Mouse (Mus musculus): ENCODE measurements around the gene Naf1.

Gene Naf1

DNA sequence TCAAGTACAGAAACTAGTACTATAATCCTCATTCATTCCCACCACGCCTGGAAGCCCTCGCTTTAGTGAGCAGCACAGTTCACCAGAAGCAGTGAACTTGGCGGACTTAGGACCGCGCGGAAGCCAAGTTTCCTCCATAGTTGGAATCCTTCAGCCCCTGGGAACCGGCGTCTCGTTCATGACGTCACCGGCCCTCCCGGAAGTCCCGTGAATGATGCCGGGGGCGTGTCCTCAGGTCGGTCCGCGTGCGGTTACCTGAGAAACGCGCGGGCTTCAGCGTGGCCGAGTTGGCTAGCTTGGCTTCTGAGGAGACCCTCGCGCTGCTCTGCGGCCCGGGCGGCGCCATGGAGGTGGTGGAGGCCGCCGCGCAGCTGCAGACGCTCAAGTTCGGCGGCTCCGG is at the start of gene Naf1:
Naf1 (plus strand) TSS at position 195 of the 400 bp plus-strand sequence.
- DNase-seq = peak; percentile 97

DNA sequence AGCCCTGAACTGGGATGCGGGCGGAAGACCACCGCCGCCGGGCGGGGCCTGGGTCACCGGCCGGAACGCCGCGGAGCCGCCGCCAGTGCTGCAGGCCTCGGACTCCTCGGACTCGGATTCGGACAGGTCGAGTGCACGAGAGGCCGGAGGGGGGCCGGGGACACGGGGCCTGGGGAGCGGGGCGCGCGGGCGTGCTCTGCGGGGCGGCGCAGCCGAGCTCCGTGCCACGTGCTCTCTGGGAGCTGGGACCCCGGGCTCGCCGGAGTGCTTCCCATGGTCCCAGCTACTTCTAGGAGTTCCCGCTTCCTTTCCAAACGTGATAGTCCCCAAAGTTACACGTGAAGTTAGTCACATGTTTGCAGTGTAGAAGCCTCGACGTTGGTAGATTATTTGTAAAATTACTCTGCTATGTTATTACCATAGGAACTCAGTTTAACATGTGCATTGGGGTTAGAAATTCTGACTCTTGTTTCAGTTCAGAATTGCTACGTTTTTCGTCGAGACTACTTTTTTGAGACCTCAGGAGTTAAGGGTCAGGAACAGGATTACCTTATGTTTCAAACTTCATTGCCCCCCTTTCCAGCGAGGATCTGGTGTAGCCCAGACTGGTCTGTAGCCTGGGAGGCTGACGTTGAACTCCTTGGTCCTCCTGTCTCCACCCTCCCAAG is 1.0 kb downstream of the Naf1 start:
- peak; percentile 62 for DNase-seq

DNA sequence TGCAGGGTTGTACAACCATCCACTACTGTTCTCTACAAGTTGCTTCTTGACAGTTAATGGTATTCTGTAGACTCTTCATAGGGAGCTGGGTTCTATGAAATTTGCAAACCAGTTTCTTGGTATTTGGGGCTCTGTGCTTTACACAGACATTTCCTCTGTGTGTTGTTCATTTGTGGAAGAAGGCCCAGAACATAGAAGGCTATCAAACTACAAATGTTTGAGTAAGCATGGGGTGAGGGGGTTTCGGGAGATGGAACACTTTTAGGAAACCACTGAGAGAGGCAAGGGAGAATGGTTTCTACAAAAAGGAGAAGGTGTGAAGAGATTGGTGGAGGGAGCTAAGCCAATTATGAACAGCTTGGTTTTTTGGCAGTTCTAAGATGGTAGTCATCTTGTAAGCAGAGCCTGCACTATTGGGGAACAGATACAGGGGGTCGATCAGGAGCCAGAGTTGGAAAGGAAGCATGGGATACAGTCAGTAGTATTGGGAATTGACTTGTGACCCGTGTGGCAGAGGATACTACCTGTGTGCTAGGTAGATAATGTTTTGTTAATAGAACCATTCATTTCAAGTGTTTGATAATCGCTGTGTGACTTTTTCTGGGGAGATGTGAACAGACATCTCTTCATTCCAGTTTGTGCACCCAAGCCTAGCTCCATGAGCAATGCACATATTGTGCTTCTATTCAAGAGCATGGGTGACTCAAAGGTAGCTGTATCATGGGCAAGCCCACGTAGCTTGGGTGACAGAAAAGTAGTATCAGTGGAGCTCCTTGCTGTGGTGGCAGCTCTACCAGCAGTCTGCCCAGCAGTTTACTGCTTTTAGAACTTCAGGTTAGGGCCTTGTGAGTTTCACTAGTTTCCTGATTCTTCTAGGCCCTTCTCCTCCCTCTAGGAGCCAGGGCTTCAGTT is 1.8 kb downstream of the Naf1 start:
- no peak for DNase-seq

DNA sequence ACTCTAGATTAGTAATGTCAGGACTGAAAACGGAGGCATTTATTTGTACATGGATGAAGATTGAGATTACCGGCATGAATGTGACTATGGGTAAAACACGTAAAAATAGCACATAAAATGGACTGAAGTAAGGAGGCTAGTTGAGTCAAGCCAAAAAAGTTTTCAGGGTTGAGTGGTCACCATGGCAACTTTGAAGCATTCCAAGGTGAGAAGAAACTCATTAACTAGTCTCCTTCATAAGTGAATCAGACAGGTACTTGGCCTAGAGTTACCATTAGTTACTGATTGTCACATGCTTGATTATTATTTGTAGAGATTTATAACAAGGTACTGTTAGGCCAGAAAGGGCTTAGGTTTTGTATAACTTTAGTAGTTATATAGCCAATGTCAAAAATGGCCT is 3.7 kb downstream of the Naf1 start:
- no peak for DNase-seq

DNA sequence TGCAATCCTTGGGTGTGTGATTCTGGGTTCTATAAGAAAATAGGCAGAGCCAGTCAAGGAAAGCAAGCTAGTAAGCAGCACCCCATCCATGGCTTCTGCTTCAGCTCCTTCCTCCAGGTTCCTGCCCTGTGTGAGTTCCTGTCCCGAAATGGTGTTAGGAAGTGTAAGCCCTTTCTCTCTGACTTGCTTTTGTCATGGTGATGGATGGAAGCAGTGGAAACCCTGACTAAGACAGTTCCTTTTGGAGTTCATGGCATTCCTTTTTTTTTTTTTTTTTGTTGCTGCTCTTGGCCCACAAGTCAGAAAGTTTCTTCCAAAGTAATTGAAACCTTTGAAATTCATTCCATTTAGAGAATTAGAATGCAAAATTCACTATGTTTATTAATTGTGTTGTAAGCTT is 5.1 kb downstream of the Naf1 start:
- no peak for DNase-seq

DNA sequence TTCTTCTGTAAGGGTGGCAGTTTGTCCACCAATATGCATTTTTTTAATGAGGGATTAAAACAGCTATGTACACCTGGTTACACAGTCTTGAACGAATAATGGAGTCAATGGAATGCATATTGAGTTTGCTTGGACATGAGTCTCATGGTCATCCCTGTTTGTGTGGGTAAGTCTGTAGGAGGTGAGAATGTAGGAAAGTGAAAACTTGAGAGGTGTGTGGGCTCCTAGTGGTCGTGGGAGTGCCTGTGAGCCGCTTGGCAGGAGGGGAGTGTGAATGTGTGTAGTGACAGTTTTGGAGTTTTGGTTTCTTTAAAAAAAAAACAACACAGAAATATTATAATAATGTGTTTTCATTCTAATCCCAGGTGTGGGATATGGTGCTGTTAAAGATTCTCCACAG is 7.7 kb downstream of the Naf1 start:
- DNase-seq = no peak

- no peak for DNase-seq
These were observed 9.4 kb downstream of the Naf1 start for GRCm38 (mm10) chr8:66869211-66869932.

DNA sequence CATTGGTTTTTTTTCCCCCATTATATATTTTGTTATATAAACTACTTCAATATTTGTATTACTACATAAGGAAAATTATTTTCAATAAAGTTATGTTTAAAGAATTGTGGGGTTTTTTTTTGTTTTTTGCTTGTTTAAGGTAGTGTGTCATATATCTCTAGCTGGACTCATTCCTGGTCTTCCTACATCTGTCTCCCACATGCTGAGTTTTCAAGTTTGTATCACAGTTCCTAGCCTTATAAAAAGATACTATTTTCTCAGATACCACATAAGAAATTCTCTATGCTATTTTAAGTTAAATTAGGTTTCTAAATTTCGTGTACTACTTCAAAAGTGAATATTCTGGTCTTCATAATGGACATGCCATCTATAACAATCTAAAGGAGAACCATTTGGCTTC is 23.8 kb downstream of the Naf1 start:
- DNase-seq = no peak

DNA sequence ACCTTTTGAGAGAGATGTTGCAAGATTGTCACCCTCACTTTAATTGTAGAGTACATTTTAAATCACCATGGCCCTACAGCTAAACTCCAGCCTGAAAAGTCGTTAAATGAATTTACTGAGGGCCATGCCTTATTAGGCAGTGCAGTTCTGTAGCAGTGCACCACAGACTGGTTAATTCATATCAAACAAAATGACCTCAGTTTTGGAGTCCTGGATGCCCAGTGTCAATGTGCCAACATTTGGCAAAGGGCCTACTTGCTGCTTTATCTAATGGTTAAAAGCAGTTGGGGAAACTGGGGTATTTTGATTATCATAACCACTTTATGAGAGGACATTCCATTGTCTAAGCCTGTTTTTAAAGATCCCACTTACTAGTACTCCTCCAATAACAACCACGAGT is 31.9 kb downstream of the Naf1 start:
- DNase-seq = no peak

- peak; percentile 40 for DNase-seq
These were observed 45.0 kb downstream of the Naf1 start for GRCm38 (mm10) chr8:66905000-66905399.

DNA sequence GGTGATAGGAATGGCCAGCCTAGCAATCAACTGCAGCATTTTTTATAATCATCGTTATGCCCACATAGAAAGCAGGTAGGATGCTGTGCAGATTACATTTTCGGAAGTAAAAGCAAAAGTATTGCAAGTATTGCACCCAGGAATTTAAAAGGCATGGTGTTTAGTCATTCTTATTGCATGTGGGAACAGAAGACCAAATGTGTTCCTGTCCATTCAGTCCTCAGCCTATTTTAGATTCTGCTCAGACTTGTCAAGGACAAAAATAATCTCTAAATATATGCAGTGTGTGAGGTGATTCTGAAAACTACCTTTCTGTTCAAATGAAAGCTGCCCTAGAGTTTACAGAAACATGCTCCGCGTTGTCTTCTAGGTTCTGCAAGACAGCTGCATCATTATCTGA is 45.5 kb downstream of the Naf1 start:
- DNase-seq = no peak

DNA sequence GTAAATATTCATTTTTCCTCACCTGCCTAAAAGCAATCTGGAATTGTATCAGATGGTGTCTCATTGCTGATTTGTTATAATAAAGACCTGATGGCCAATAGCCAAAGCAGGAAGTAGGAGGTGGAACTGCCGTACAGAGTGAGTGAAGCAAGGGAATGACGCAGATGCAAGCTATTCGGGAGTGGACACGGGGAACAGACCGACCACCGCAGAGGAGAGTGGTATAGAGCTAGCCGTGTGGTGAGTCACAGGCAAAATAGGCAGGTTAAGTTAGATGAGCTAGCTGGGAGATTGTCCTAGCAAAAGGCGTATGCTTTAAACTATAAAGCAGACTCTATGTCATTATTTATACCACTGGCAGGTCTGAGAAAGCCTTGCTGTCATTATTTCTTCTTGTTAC is 46.1 kb downstream of the Naf1 start:
- DNase-seq = no peak

GRCm38 (mm10) chr8:66910684-66911083 is 50.7 kb downstream of the Naf1 start:
- no peak for DNase-seq

DNA sequence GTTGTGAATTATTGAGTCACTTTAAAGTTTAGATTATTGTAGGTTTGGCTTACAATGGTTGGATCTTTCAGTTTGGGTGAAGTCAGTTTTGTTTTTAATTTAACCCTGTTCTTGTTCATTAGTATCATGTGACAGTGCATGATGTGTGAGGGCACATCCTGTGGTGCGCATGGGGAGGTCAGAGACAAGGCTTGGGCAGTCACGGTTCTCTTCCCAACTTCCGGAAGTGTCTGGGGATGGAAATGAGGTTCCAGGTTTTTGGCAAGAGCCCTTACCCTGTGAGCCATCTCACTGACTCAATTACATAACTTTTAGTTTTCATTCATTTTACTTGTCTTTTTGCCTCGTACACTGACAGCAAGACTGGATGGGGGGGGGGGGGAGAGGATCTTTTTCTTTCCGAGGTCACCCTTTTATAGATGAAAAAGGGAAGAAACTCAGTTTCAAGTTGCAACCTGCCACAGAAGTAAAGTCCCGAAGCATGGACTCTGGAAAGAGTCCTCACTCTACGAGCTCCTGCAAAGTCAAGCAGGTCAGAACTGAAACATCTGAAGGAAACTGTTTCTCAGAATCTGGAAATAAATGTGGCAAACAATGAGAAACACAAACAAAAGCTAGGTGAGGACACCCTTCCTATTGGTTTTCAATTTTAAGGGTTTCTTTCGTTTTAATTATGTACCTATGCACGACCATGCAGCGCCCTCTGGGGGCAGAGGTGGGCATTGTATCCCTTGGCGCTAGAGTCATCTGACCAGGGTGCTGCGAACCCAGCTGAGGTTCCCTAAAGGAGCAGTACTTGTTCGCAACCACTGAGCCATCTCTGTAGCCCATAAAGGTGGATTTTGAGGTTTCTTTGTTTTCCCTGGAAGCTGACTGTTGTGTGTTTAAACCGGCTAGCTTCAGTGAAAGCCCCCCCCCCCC is 53.9 kb downstream of the Naf1 start:
- DNase-seq = no peak

GRCm38 (mm10) chr8:66916056-66916455 is 56.0 kb downstream of the Naf1 start:
- no peak for DNase-seq

DNA sequence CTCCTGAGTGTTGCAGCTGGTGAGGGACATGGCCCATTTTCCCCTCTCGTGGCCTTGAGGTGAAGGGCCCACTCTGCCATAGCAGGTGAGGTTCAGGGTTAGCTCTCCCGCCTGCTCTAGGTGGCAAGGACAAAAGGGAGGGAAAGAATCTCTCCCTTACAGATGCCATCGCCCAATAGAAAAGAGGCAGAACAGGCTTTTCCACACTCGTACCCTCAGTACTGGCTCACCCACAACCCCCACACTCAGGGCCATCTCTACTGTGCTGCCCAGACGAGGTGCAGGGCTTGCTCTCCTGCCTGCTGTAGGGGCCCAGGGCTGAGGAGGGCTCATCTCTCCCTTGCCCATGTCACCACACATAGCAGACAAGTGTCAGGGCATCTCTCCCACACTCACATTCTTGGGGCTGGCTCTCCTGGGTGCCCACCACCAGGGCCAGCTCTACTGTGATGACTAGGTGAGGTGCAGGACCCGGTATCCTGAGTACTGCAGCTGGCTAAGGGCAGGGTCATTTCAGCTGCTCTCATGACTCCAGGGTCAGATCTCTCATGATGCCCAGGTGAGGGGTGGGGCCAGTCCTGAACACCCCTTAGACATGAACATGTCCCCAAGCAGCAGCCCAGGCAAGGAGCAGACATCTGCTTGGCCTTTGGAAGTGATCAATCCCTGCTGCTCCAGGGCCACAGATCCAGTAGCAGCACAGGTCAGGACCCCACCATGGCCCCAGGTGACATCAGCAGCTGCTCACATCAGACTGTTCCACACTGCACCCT is 57.9 kb downstream of the Naf1 start:
- DNase-seq = no peak

- DNase-seq = no peak
These were observed 58.5 kb downstream of the Naf1 start for GRCm38 (mm10) chr8:66918471-66918870.

- no peak for DNase-seq
These were observed 73.7 kb downstream of the Naf1 start for GRCm38 (mm10) chr8:66933746-66934145.

- DNase-seq = no peak
These were observed 76.2 kb downstream of the Naf1 start for GRCm38 (mm10) chr8:66936236-66936635.

Measured in retina, postnatal 1 day (tissue).